Mouse (Mus musculus) 416B (cell line): ENCODE data around the gene Rnf217.

ENCODE experiments used
- DNase-seq: peaks from one replicate; pipeline ENCODE4 v3.0.0; 2011; ENCODE audit warnings: low read depth

Rnf217 gene

DNA sequence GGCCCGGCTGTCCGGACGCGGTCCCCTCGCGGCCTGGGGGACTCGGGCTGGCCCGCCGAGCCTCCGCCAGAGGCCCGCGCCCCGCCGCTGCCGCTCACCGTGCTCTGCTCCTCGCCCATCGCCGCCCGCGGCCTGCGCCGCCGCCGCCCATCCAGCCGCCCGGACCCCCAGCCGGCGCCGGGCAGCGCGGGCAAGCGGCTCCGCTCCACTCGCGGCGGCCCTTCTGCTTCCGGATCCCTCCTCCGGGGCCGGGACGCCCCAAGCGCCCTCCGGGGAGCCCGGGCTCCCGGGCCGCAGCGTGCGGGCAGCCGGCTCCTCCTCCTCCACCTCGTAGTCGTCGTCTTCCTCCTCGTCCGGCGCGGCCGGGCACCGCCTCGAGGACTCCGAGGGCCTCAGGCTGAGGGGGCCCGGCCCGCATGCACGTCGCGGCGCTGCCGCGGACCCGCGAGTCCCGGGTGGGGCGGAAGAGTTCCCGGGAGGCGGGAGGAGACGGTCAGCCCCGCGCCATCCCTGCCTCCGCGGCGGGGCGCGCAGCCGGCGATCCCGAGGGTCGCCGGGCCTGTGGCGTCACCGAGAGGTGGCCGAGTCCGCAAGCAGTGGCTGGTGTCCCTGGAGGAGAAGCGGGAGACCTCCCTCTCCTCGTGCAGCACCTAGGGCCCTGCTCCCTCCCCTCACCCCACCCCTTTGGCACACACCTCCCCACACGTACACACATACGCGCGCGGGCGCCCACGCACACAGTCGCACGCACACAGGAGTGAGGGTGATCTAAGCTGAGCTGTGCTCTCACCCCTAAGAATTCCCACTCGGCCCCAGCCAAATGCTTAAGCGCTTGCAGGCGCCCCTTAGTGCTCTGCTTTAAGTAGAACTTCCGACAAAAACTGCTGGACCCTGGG, at the start of gene Rnf217:
TSS of gene Rnf217 (minus strand) at position 119 of the 896 bp plus-strand sequence.
- DNase-seq, result peak; percentile 59

DNA sequence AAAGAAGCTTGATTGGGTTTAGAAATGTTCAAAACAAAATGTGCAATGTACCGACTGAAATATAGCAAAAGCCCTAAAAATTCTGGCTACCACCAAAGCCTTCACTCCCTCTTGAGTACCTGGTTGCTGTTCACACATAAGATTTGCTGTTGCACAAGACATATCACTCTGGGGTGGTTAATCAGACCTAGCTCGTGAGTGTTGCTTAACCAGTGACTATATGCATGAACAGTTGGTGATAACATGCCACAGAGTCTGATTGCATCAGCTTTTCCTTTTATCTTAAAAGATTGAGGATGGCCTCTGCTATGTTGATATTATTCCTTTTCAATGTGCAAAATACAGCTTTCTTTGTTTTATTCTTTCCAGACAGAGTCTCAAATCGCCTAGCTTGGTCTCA, 38.3 kb upstream of the Rnf217 start:
- peak; percentile 67 for DNase-seq

DNA sequence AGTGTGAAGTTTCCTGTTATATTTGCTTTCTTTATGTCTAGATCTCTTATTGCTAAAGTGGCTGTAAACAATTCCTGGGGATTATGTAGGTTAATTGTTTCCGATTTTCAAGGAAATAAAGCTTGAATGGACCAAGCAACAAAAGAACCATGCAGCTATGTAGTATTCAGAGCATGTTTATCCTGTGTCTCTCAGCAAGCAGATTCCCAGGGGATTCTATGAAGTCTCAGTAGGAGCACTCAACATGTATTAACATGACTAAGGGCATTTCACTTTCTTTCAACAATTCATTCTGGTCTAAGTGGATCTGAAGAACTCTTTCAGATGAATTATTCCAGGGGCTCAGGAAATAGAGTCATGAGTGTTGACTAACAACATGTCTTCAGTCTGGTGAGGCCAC, 37.1 kb upstream of the Rnf217 start:
- no peak for DNase-seq

DNA sequence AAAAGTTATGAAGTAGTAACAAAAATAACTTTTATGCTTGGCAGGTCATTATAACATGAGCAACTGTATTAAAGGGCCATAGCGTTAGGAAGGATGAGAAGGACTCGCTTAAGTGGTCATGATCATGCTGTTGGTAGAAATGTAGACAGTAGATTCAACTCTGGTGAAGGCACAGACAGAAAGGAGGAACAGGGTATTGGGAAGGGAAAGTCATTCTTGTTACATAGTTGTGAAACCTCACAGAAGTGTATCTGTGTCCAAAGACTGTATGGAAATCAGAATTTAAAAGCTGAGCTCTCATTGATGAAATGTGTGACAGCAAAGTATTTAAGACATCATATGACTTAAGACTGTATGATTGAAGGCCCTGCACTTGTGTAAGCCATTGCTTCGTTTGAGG, 26.1 kb upstream of the Rnf217 start:
- no peak for DNase-seq

DNA sequence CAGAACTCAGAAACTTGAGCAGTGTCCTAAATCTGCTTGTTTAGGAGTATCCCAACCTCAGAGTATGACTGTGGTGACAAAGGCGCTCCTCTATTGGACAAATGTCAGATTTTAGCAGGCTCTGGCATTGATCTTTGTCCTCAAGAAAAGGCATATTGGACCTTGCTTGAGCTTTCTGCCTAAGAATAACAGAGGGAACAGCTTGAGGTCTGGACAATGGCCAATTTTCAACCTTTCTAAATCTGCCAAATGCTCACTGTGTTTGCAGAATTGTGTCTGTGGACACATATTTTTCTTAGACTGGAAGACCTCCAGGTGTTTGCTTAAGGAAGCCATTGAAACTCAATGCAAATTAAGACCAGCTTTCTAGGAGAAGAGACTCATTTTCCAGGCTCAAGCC, 23.0 kb upstream of the Rnf217 start:
- no peak for DNase-seq

DNA sequence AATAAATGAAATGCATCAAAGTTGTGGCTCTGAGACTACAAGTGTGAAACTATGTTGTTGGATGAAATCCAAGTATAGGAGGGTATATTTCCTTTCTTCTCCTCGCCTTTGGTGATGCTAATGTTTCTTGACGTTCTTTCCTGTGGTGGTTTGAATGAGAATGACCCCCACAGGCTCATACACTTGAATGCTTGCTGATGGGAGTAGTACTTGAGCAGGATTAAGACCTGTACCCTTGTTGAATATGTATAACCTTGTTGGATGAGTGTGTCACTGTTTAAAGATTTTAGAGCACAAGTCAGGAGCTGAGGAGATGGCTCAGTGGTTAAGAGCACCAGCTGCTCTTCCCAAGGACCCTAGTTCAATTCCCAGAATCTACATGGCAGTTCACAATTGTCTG, 6.4 kb upstream of the Rnf217 start:
- DNase-seq, result no peak

- no peak for DNase-seq
These were observed 5.1 kb upstream of the Rnf217 start for GRCm38 (mm10) chr10:31614111-31614510.

GRCm38 (mm10) chr10:31608441-31609065, 431 bp downstream of the Rnf217 start:
- no peak for DNase-seq

- DNase-seq, result peak; percentile 42
These were observed 1.8 kb downstream of the Rnf217 start for GRCm38 (mm10) chr10:31606981-31607867.

DNA sequence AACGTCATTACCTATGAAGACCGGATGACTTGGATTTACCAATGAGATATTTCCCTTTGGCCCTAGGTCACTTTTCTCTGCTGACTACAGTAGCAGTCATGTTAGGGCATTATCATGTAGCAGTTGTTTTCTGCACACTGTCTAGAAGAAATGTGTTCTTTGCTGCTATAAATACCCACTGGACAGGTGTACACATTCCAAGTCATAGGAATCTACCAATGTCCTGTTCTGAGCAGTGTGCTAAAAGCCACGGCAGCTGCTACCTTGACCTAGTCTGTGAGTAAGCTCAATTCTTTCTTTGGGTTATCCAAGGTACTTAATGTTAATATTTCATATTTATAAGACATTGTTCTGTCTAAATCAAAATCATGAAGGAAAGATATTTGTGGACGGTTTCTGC, 5.1 kb downstream of the Rnf217 start:
- DNase-seq, result no peak

DNA sequence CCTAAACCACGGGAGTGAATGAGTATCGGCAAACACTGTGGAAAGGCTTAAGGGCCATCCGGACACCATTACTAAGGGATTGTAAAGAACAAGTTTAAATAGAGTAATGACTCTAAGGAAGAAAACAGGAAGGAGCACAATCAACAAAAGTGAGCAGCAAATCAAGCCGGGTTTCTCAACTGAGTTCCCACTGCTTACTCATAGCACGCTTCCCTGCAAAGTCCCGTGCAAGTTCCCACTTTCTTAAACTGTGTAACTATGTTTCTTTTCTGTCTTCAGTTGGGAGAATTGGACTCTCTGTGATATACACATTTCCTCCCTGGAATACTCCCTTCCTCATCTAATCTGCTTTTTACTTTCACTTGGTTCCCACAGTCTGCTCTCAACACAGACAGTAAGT, 8.9 kb downstream of the Rnf217 start:
- no peak for DNase-seq

DNA sequence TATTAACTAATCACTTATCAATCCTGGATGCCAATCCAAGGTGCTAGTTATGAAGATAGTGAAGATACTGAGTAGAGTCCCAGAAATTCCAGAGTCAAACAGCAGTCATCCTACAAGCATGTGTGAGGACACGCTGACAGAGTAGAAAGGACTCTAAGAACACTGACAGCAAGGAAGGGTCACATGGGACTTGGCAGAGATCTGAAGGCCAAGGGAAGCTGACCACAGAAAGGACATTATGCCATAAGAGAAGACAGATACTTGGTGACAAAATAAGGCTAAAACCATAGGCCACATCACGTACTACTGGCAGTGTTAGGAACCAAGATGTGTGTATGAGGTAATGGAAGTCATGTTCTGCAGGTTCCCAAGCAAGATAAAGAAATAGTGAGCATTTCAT, 11.1 kb downstream of the Rnf217 start:
- DNase-seq, result peak; percentile 30

DNA sequence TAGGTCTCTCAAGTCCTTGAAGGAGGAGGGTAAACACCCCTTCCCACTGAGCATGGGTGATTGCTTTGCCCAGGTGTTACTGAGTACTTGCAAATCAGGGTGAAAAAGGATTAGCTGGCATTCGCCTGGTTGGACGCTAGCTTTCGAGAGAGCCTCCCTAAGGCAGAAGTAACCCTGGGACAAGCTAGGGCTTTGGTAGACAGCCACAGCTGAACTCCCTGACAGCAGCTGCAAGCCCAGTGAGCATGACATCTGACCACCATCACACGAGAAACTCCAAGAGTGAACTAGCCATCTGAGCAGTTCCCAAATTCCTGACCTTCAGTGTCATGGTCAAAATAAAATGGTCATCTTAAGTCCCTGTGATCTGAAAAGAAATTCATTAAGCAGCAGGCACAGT, 12.2 kb downstream of the Rnf217 start:
- DNase-seq, result no peak

- no peak for DNase-seq
These were observed 13.7 kb downstream of the Rnf217 start for GRCm38 (mm10) chr10:31595326-31595725.

DNA sequence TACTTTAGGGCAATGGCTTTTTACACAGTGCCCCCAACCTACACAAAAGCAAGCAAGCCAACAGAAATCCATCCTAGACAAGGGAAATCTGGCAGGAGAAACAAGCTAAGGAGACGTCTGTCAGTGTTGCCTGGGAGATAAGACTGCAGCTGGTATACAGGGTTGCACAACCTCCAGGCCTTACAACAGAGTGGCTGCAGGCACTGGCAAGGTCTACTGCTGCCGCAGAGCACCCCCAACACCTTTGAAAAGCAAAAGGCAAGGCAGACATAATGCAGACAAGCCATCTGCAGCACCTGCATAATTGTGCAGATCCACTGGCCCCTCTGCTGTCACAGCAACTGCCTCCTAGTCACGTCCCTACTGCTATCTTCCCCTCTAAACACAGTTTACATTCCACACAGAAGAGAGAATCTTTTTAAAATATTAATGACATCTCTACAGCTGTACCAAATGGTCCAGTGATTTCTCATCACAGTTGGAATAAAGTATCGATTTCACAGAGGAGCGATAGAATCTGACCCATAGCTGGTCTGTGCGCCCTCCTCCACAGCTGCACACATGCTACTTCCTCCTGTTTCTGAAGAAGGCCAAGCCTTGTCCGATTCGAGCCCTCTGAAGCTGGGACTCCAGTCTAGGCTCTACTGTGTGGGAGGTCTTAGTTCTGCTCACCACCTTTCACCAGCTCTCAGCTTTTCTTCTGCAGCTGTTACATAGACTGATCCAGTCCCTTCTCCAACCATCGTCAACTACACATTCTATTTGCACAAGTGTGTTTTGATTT, 16.1 kb downstream of the Rnf217 start:
- DNase-seq, result peak; percentile 69

- DNase-seq, result no peak
These were observed 16.8 kb downstream of the Rnf217 start for GRCm38 (mm10) chr10:31592095-31592740.

DNA sequence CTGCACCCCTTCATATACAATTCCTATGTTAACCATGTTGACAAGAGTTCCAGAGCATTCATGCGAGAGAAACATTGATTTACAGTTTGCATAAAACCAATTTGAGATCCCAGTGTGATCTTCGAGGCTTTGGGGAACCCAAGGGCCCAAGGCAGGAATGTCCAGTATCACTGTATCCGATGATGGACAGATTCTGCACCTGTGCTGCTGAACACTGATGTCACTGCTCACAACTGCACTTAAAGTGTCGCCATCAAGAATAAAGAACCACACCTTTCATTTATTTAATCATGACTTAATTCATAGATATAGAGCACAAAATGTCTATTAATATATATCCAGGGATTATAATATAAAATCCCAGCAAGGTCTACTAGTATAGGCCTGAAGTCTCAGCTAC, 28.3 kb downstream of the Rnf217 start:
- DNase-seq, result no peak

DNA sequence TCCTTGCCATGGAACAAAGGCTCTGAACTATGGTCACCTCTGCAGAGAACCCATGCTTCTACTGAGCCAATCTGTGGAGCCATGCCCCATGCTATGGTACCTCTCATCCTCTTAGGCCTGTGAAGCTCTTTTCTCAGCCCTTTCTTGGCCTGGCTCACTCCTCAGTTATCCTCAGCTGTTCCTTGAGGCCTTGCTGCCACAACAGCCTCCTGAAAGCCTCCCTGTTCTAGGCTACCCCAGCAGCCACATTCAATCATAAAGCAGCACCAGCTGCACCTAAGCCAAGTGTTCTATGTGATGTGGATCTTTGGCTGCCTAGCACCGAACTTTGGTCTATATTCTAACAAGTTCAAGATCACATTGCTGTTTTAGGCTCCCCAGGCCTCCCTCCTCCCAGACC, 28.9 kb downstream of the Rnf217 start:
- DNase-seq, result no peak

- no peak for DNase-seq
These were observed 35.7 kb downstream of the Rnf217 start for GRCm38 (mm10) chr10:31573267-31573666.

DNA sequence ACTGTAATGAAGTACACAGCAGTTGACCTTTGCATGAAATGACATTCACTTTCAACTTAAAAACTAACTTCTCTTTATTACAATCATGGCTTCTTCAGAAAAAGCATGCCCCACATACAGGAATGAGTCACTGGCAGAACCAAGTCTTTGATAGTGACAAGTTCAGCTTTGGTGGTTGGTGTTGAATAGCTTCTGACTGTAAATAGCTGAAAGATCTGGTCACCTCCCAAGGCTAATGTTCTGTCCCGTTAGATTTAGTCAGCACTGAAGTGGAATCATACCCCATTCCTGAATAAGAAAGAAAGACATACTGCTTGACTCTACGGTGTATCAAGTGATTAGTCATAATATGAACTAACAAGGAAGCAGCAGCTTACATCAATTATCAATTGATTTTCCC, 51.7 kb downstream of the Rnf217 start:
- DNase-seq, result peak; percentile 49

DNA sequence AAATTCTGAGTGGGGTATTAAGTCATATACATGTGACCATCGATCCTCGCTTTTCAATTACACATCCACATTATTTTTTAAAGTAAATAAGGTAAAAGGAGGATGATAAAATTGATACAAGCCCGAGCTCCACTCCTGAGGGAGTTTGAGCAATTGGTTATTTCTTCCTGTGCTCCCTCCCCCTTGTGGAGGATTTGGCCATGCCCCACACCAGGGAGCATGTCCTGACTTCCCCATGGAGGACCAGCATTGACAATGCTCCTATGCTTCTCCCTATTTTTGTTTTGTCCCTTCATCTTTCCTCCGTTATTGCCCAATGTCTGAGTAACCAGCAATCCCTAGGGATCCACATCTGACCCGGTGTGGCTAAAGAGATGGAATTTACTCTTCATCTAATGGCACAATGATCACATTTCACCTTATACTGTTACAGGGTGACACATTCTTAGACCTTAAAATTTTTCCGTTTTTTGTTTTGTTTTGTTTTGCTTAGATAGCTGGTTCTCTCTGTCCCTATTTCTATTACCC, 53.5 kb downstream of the Rnf217 start:
- no peak for DNase-seq
